Mouse (Mus musculus) midbrain, embryonic 11.5 days (tissue): ENCODE data around the gene Gata3. TPM values are rescaled to one million over a fixed set of nuclear protein-coding genes. Genes with fewer than 3 reads are reported as not detected.

Source experiments
- ATAC-seq: fragments of 200-750 bp; cut with Nextera tagmentation; 2 replicates; pipeline ENCODE4 v1.8.0; 2017; ENCODE audit warnings: moderate TSS enrichment, moderate library complexity; ENCODE audit not compliant: low FRiP score
- DNase-seq: peaks from one replicate; pipeline ENCODE4 v3.0.0; 2015; ENCODE audit warnings: low spot score; ENCODE audit errors: missing footprints
- H3K27ac ChIP-seq: fragments of 300-500 bp; sonication (generic); 2 replicates; pipeline ENCODE4 v1.5.1; 2014; ENCODE audit warnings: low read depth, low read length
- H3K27me3 ChIP-seq: fragments of 300-500 bp; sonication (generic); 2 replicates; pipeline ENCODE4 v1.6.1; 2014; ENCODE audit warnings: mild to moderate bottlenecking, low read length, moderate library complexity, mixed read lengths; ENCODE audit not compliant: control insufficient read depth, insufficient read depth
- H3K36me3 ChIP-seq: fragments of 300-500 bp; sonication (generic); 2 replicates; pipeline ENCODE4 v1.6.1; 2014; ENCODE audit warnings: mild to moderate bottlenecking, low read length, moderate library complexity, mixed read lengths; ENCODE audit not compliant: control insufficient read depth, insufficient read depth
- H3K4me1 ChIP-seq: fragments of 300-500 bp; sonication (generic); 2 replicates; pipeline ENCODE4 v1.6.1; 2014; ENCODE audit warnings: low read length; ENCODE audit not compliant: control insufficient read depth, insufficient read depth
- H3K4me2 ChIP-seq: fragments of 300-500 bp; sonication (generic); 2 replicates; pipeline ENCODE4 v1.6.1; 2014; ENCODE audit warnings: mild to moderate bottlenecking, moderate library complexity
- H3K4me3 ChIP-seq: fragments of 300-500 bp; sonication (generic); 2 replicates; pipeline ENCODE4 v1.5.1; 2014; ENCODE audit warnings: low read depth, low read length
- H3K9ac ChIP-seq: fragments of 300-500 bp; sonication (generic); 2 replicates; pipeline ENCODE4 v1.6.1; 2014; ENCODE audit warnings: low read length
- H3K9me3 ChIP-seq: fragments of 300-500 bp; sonication (generic); 2 replicates; pipeline ENCODE4 v1.6.1; 2016; ENCODE audit warnings: low read length; ENCODE audit not compliant: control insufficient read depth
- WGBS: fragments of 180-500 bp; shearing (Covaris S2); extraction: QIAGEN DNeasy Blood & Tissue Kit; methylation state at CpG from one replicate; pipeline ENCODE4 v1.1.7; 2014; 5-methylcytosine and 5-hydroxymethylcytosine counted together
- polyA plus RNA-seq: library from polyadenylated mRNA; unstranded; fragments of >200 nt; fragmentation: Nextera tagmentation; extraction: Ambion mirVana; gene quantifications from 2 replicates; pipeline ENCODE4 v1.2.1, GENCODE M21; 2014

Gata3 gene
- polyA plus RNA-seq, 1 experiment from 2014 or later = 34.1 TPM

GRCm38 (mm10) chr2:9877966-9878563 is 11.8 kb downstream of the Gata3 start:
- H3K9me3 ChIP-seq = no peaks in the 10 kb centered on the region
- WGBS = under 1% methylated on average over 19 of the region's 19 CpGs
- DNase-seq = peak; percentile 94

GRCm38 (mm10) chr2:9877326-9877690 is 12.5 kb downstream of the Gata3 start:
- H3K4me2 ChIP-seq = peak overlapping the region; percentile 8; the same call in 1 of the 2 replicates
- peak overlapping the region; percentile 61; the same call in 1 of the 2 replicates for H3K27ac ChIP-seq
- peaks cover 86% of the 10 kb centered on the region for H3K27me3 ChIP-seq
- H3K4me1 ChIP-seq = peaks cover 24% of the 10 kb centered on the region
- H3K36me3 ChIP-seq = no peaks in the 10 kb centered on the region
- H3K9ac ChIP-seq = peak overlapping the region; percentile 52
- ATAC-seq (no peak), DNase-seq (peak; percentile 97)
- no peaks in the 10 kb centered on the region for H3K9me3 ChIP-seq
- under 1% methylated on average over 35 of the region's 35 CpGs for WGBS
- peak overlapping the region; percentile 46 for H3K4me3 ChIP-seq

More at GRCm38 (mm10) chr2:9877966-9878563, 11.8 kb downstream of the Gata3 start:
- no peak overlapping the region for H3K27ac ChIP-seq
- no peak for ATAC-seq
- H3K4me3 ChIP-seq = peak overlapping the region; percentile 46
- peaks cover 23% of the 10 kb centered on the region for H3K4me1 ChIP-seq
- H3K4me2 ChIP-seq = peak overlapping the region; percentile 85
- H3K36me3 ChIP-seq = no peaks in the 10 kb centered on the region
- H3K27me3 ChIP-seq = peaks cover 86% of the 10 kb centered on the region
- peak overlapping the region; percentile 9 for H3K9ac ChIP-seq

- Histone ChIP-seq H3K36me3 (no peaks in the 10 kb centered on the region), H3K9ac (peak overlapping the region; percentile 52), H3K27me3 (peaks cover 86% of the 10 kb centered on the region), H3K4me1 (peaks cover 21% of the 10 kb centered on the region), H3K27ac (peak overlapping the region; percentile 61; the same call in 1 of the 2 replicates), H3K9me3 (no peaks in the 10 kb centered on the region), H3K4me2 (peak overlapping the region; percentile 8; the same call in 1 of the 2 replicates), H3K4me3 (peak overlapping the region; percentile 46)
- DNase-seq (peak; percentile 97), ATAC-seq (no peak)
- under 1% methylated on average over 31 of the region's 31 CpGs for WGBS
Observed at GRCm38 (mm10) chr2:9876621-9877325, 13.1 kb downstream of the Gata3 start.

- Histone ChIP-seq H3K9ac (no peak overlapping the region; the same call in 1 of the 2 replicates), H3K27me3 (peaks cover 85% of the 10 kb centered on the region), H3K4me3 (peak overlapping the region; percentile 46; the same call in 1 of the 2 replicates), H3K27ac (no peak overlapping the region), H3K4me2 (no peak overlapping the region), H3K36me3 (no peaks in the 10 kb centered on the region), H3K4me1 (peaks cover 15% of the 10 kb centered on the region), H3K9me3 (no peaks in the 10 kb centered on the region)
- DNase-seq (peak; percentile 92), ATAC-seq (no peak)
- 4% methylated on average over 12 of the region's 12 CpGs for WGBS
Observed at GRCm38 (mm10) chr2:9875676-9876357, 14.0 kb downstream of the Gata3 start.

GRCm38 (mm10) chr2:9875220-9875619 is 14.6 kb downstream of the Gata3 start:
- WGBS = 2% methylated on average over 4 of the region's 4 CpGs
- Histone ChIP-seq H3K4me3 (peak overlapping the region; percentile 22), H3K27ac (no peak overlapping the region; the same call in 1 of the 2 replicates), H3K4me1 (peaks cover 15% of the 10 kb centered on the region), H3K9me3 (no peaks in the 10 kb centered on the region), H3K27me3 (peaks cover 80% of the 10 kb centered on the region), H3K36me3 (no peaks in the 10 kb centered on the region), H3K9ac (no peak overlapping the region; the same call in 1 of the 2 replicates), H3K4me2 (peak overlapping the region; percentile 22; the same call in 1 of the 2 replicates)
- ATAC-seq = no peak
- peak; percentile 95 for DNase-seq

GRCm38 (mm10) chr2:9874467-9875219 is 15.2 kb downstream of the Gata3 start:
- Histone ChIP-seq H3K4me3 (peak overlapping the region; percentile 22), H3K27ac (peak overlapping the region; percentile 25; the same call in 1 of the 2 replicates), H3K27me3 (peaks cover 79% of the 10 kb centered on the region), H3K9me3 (no peaks in the 10 kb centered on the region), H3K4me2 (peak overlapping the region; percentile 22; the same call in 1 of the 2 replicates), H3K9ac (peak overlapping the region; percentile 30), H3K36me3 (no peaks in the 10 kb centered on the region), H3K4me1 (peaks cover 15% of the 10 kb centered on the region)
- 2% methylated on average over 39 of the region's 39 CpGs for WGBS
- DNase-seq = peak; percentile 90
- ATAC-seq = no peak

- H3K27ac ChIP-seq = no peak overlapping the region
- no peak overlapping the region for H3K9ac ChIP-seq
Observed at GRCm38 (mm10) chr2:9873757-9874156, 16.1 kb downstream of the Gata3 start.

GRCm38 (mm10) chr2:9872682-9873081 is 17.2 kb downstream of the Gata3 start:
- Histone ChIP-seq H3K27ac (no peak overlapping the region), H3K9ac (no peak overlapping the region; the same call in 1 of the 2 replicates), H3K36me3 (no peaks in the 10 kb centered on the region), H3K27me3 (peaks cover 71% of the 10 kb centered on the region), H3K4me1 (peaks cover 13% of the 10 kb centered on the region; the same call in 1 of the 2 replicates), H3K4me3 (peak overlapping the region; percentile 5; the same call in 1 of the 2 replicates), H3K4me2 (peak overlapping the region; percentile 16), H3K9me3 (no peaks in the 10 kb centered on the region)
- ATAC-seq (peak; percentile 16; the same call in 1 of the 2 replicates), DNase-seq (peak; percentile 90)
- under 1% methylated on average over 12 of the region's 12 CpGs for WGBS

More at GRCm38 (mm10) chr2:9873757-9874156, 16.1 kb downstream of the Gata3 start:
- H3K27me3 ChIP-seq = peaks cover 79% of the 10 kb centered on the region
- no peaks in the 10 kb centered on the region for H3K9me3 ChIP-seq
- no peaks in the 10 kb centered on the region for H3K36me3 ChIP-seq
- H3K4me2 ChIP-seq = peak overlapping the region; percentile 20; the same call in 1 of the 2 replicates
- ATAC-seq = no peak
- peaks cover 15% of the 10 kb centered on the region for H3K4me1 ChIP-seq
- DNase-seq = peak; percentile 92
- peak overlapping the region; percentile 11 for H3K4me3 ChIP-seq
- whole genome bisulfite sequencing = 7% methylated on average over 2 of the region's 2 CpGs
